Mouse (Mus musculus) cortical plate, adult 2 months (tissue): ENCODE measurements at regions not wholly inside any gene's neighbourhood (a gene's known extent, or its start where the extent isn't known, plus 50 kb on each side); places are given as distances from the start of the nearest gene placed in this dataset.

Experiments used
- H3K27ac ChIP-seq: fragments of 200-500 bp; 2 replicates; pipeline ENCODE4 v1.5.1; 2012; ENCODE audit warnings: low read length, control low read depth, inconsistent platforms; ENCODE audit not compliant: insufficient read depth
- H3K4me1 ChIP-seq: fragments of 200-500 bp; 2 replicates; pipeline ENCODE4 v1.6.1; 2011; ENCODE audit warnings: low read length; ENCODE audit not compliant: control insufficient read depth, insufficient read depth
- H3K4me3 ChIP-seq: fragments of 200-500 bp; 2 replicates; pipeline ENCODE4 v1.5.1; 2011; ENCODE audit warnings: mild to moderate bottlenecking, low read length, control low read depth; ENCODE audit not compliant: insufficient read depth
- CTCF ChIP-seq: fragments of 200-500 bp; IDR thresholded peaks from 2 replicates; pipeline ENCODE4 v1.5.1; 2011; ENCODE audit warnings: mild to moderate bottlenecking, control low read depth, low read length; ENCODE audit not compliant: insufficient read depth; ENCODE audit errors: extremely low read depth
- POLR2A ChIP-seq: fragments of 200-500 bp; IDR thresholded peaks from 2 replicates; pipeline ENCODE4 v1.6.1; 2011; ENCODE audit warnings: mild to moderate bottlenecking, low read length, control low read depth; ENCODE audit not compliant: insufficient read depth; ENCODE audit errors: extremely low read depth

DNA sequence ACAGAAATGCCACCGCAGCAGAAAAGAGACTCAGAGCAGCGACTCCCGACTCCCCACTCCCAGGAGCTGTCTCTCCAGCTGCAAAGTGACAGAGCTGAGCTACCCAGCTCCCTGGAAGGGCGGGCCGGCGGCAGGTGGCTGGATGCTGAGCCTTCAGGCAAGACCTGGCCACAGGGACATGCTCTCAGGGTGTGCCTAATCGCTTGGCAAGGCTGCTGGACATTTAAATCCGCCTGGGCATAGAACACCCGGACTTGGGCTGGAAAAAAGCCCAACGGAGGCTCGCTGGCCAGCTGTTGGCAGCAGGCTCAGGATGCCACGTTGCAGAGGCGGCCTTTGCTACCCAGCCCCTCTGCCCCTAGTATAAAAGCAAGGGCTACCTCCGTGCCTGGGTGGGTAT lies 74.6 kb upstream of the Mgme1 start:
- TF ChIP-seq CTCF (no peak), POLR2A (no peak)
- Histone ChIP-seq H3K27ac (no peak overlapping the region), H3K4me1 (no peaks in the 10 kb centered on the region), H3K4me3 (no peak overlapping the region)

DNA sequence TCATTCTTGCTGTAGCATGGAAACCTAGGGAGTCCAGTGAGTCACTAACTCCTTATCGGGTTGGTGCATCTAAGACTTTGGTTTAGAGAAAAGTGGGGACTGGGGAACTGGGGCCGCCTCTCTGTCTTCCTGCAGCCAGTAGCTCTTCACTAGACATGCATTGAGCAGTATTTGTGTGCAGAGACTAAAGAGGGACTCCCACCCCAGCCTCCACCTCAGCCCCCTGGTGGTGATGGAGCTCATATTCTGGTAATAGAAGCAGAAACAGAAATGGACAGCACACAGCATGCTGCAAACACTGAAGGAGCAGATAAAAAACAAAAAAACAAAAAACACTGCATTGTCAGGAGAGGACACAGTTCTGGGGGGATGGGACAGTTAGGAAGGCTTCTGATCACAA lies 73.3 kb upstream of the Mgme1 start:
- Histone ChIP-seq H3K4me3 (no peak overlapping the region), H3K4me1 (no peaks in the 10 kb centered on the region), H3K27ac (no peak overlapping the region)
- TF ChIP-seq CTCF (peak; percentile 26; the same call in 1 of the 2 replicates), POLR2A (no peak)

DNA sequence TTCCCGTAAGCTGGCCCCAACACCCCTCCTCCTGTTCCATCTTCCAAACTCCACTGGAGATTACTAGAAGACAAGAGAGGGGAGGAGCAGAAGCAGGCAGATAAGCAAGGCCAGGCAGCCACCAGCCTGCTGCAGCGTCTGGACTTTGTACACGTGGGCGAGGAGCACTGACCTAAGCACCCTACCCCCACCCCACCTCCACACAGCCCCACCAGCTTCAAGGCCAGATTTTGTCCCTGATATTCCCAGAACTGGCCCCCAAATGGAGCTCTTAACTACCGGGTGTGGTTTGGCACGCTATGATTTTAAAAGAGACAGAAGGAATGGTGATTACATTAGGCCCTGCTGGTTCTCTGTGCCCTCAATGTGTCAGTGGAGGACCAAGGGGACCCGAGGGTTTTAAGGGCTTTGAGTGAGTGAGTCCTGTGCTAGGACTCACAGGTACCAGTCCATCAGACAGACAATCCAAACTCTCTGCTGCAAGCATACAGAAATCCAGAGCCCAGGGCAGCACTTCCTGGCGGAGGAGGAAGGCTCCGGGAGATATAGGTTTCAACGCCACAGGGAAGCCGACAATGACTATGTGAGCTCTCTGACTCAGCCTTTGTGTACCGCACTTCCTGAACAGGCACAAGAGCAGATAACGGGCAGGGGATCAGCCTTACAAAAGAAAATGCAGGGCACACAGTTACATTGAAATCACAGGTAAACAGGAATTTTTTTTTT lies 72.0 kb upstream of the Mgme1 start:
- H3K4me1 ChIP-seq, result no peaks in the 10 kb centered on the region
- no peak overlapping the region for H3K27ac ChIP-seq
- TF ChIP-seq POLR2A (no peak), CTCF (no peak)
- H3K4me3 ChIP-seq, result no peak overlapping the region
